Mouse (Mus musculus) CH12.LX (cell line): Measurements from ENCODE around the gene Syt8.

Source experiments
- CTCF ChIP-seq, 2 experiments: IDR thresholded peaks in 1 of 2; conservative IDR thresholded peaks in 1 of 2; 2 replicates each; pipeline ENCODE4 v1.5.1; 2011 to 2012; ENCODE audit warnings: low read depth in 2 of 2, low read length in 2 of 2, improper control_type of control experiment in 1 of 2, inconsistent platforms in 1 of 2, mild to moderate bottlenecking in 1 of 2, moderate library complexity in 1 of 2
- KAT2A ChIP-seq: IDR thresholded peaks from 2 replicates; pipeline ENCODE4 v1.6.1; 2012; ENCODE audit warnings: low read length, improper control_type of control experiment, inconsistent platforms; ENCODE audit not compliant: insufficient replicate concordance
- POLR2A ChIP-seq: IDR thresholded peaks from 2 replicates; pipeline ENCODE4 v1.6.1; 2011; ENCODE audit warnings: low read depth, mild to moderate bottlenecking, improper control_type of control experiment, low read length
- POLR2AphosphoS2 ChIP-seq: IDR thresholded peaks from 2 replicates; pipeline ENCODE4 v1.6.1; 2011; ENCODE audit warnings: low read depth, low read length, improper control_type of control experiment
- USF1 ChIP-seq: IDR thresholded peaks from 2 replicates; pipeline ENCODE4 v1.6.1; 2014; ENCODE audit warnings: low read depth, mild to moderate bottlenecking, inconsistent platforms, low read length, improper control_type of control experiment

- TF ChIP-seq KAT2A (no peak), POLR2A (no peak), POLR2AphosphoS2 (no peak), CTCF (conservative IDR thresholded peaks at IDR 0.05 in 1 of 2, IDR thresholded peaks at IDR 0.05 in 1 of 2; ENCODE audit: low read depth in 2 of 2, low read length in 2 of 2) (no peak), USF1 (no peak)
Observed at GRCm38 (mm10) chr7:142478001-142478400, 43.4 kb downstream of the Syt8 start.
